Mouse (Mus musculus) urinary bladder, postnatal 25 days (tissue): Measurements from ENCODE around the gene Ksr1.

Experiments
- DNase-seq: peaks from one replicate; pipeline ENCODE4 v3.0.0; 2022; ENCODE audit warnings: low spot score

Gene Ksr1

GRCm38 (mm10) chr11:79122556-79122955 is 23.7 kb downstream of the Ksr1 start:
- no peak for DNase-seq

GRCm38 (mm10) chr11:79120087-79120486 is 26.1 kb downstream of the Ksr1 start:
- DNase-seq, result no peak

- DNase-seq, result no peak
These were observed 27.3 kb downstream of the Ksr1 start for GRCm38 (mm10) chr11:79118918-79119377.

- DNase-seq, result no peak
These were observed 29.5 kb downstream of the Ksr1 start for GRCm38 (mm10) chr11:79116665-79117064.

- no peak for DNase-seq
These were observed 30.5 kb downstream of the Ksr1 start for GRCm38 (mm10) chr11:79115659-79116058.

- DNase-seq, result no peak
These were observed 32.1 kb downstream of the Ksr1 start for GRCm38 (mm10) chr11:79114061-79114460.

- no peak for DNase-seq
These were observed 32.8 kb downstream of the Ksr1 start for GRCm38 (mm10) chr11:79113397-79113796.

- DNase-seq, result no peak
These were observed 33.5 kb downstream of the Ksr1 start for GRCm38 (mm10) chr11:79112559-79113302.

GRCm38 (mm10) chr11:79111864-79112558 is 34.2 kb downstream of the Ksr1 start:
- no peak for DNase-seq

- DNase-seq, result no peak
These were observed 35.8 kb downstream of the Ksr1 start for GRCm38 (mm10) chr11:79110446-79110845.

GRCm38 (mm10) chr11:79107934-79108333 is 38.3 kb downstream of the Ksr1 start:
- no peak for DNase-seq

GRCm38 (mm10) chr11:79104998-79105397 is 41.2 kb downstream of the Ksr1 start:
- DNase-seq, result no peak

- no peak for DNase-seq
These were observed 41.7 kb downstream of the Ksr1 start for GRCm38 (mm10) chr11:79104538-79104937.

GRCm38 (mm10) chr11:79104096-79104495 is 42.1 kb downstream of the Ksr1 start:
- DNase-seq, result no peak

- DNase-seq, result no peak
These were observed 42.7 kb downstream of the Ksr1 start for GRCm38 (mm10) chr11:79103461-79103869.

- no peak for DNase-seq
These were observed 43.9 kb downstream of the Ksr1 start for GRCm38 (mm10) chr11:79102280-79102679.

GRCm38 (mm10) chr11:79101568-79101967 is 44.6 kb downstream of the Ksr1 start:
- no peak for DNase-seq

GRCm38 (mm10) chr11:79099032-79099431 is 47.2 kb downstream of the Ksr1 start:
- no peak for DNase-seq

- no peak for DNase-seq
These were observed 48.5 kb downstream of the Ksr1 start for GRCm38 (mm10) chr11:79097736-79098135.

GRCm38 (mm10) chr11:79096673-79097072 is 49.5 kb downstream of the Ksr1 start:
- DNase-seq, result no peak

- DNase-seq, result no peak
These were observed 50.5 kb downstream of the Ksr1 start for GRCm38 (mm10) chr11:79095713-79096112.

- DNase-seq, result no peak
These were observed 51.5 kb downstream of the Ksr1 start for GRCm38 (mm10) chr11:79094727-79095126.

GRCm38 (mm10) chr11:79093986-79094695 is 52.1 kb downstream of the Ksr1 start:
- no peak for DNase-seq
